Mouse (Mus musculus) testis, postnatal 14 days (tissue): ENCODE measurements at regions not wholly inside any gene's neighbourhood (a gene's known extent, or its start where the extent isn't known, plus 50 kb on each side); places are given as distances from the start of the nearest gene placed in this dataset.
A peak's percentile ranks its signal among the peaks of the same experiment; 100 is the strongest.

Experiments used
- DNase-seq: peaks from one replicate; pipeline ENCODE4 v3.0.0; 2021; ENCODE audit warnings: low spot score

GRCm38 (mm10) chr5:28562917-28563316, 95.9 kb upstream of the Shh start:
- DNase-seq = no peak

- DNase-seq = no peak
Observed at GRCm38 (mm10) chr5:28553543-28553942, 86.5 kb upstream of the Shh start.

- DNase-seq = peak; percentile 26
Observed at GRCm38 (mm10) chr5:28530202-28530855, 63.3 kb upstream of the Shh start.

- DNase-seq = peak; percentile 22
Observed at GRCm38 (mm10) chr5:28526435-28526834, 59.4 kb upstream of the Shh start.

GRCm38 (mm10) chr5:28520800-28521707, 54.0 kb upstream of the Shh start:
- DNase-seq = peak; percentile 51

GRCm38 (mm10) chr5:28519059-28519543, 52.0 kb upstream of the Shh start:
- no peak for DNase-seq
